Mouse (Mus musculus): ENCODE results near the gene Fam90a1b.
"Not testable (repeated sequence)": the region's sequence is repeated elsewhere in the genome, so short reads cannot be mapped to it uniquely, and the experiment has no call there.

Fam90a1b gene

DNA sequence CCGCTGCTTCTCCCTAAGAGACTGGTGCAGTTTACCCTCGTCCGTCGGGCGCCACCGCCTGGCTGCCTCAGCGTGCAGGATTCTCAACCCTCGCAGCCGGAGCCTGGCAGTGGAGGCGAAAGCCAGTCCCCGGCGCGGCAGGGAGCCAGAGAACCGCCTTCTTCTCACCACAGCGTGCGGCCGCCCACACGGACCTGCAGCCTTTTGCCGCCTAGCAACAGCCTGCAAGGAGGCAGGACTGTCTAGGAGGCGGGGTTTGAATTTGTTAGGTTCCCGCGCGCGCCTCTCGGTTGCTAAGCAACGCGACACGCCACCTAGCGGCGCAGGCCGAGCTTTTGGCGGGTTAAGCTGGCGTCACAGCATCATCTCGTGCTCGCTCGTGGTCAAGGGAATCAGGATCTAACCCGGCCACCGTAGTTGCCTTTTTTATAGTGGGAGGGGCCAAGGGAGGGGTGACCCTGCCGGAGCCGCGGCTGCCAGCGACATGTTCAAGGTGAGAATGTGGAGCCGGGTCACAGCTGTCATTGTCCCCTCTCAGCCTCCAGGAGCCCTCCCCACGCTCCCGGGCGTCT, at the start of gene Fam90a1b, which contains the start of gene Apoo:
Fam90a1b (minus strand) TSS at position 108 of the 572 bp plus-strand sequence.
Apoo (plus strand) TSS at position 448 of the 572 bp plus-strand sequence.
- in situ Hi-C loops (cut with MboI; ENCODE audit: low sequenced_read_pairs): no loop called here

GRCm38 (mm10) chrX:94408975-94409374, 42.4 kb upstream of the Fam90a1b start:
- in situ Hi-C loops (cut with MboI; ENCODE audit: low sequenced_read_pairs): no loop called here

DNA sequence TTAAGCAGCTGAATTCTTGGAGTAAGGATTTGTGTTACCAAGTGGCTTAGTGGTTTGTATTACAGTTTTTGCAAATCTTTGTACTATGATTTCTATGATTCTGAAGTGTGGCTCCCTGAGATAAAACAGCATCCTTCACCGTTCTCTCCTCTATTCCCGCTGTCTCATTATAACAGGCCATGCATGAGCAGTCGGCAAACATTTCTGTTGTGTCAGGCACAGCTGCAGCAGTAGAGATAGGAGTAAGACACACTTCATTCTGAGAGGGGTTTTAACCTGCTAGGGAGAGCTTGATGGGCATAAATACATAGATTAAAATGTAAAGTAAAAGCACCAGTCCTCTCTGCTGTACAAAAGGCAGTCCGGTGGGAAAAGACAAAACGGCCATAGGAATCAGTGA, 12.2 kb upstream of the Fam90a1b start:
- in situ Hi-C loops (cut with MboI; ENCODE audit: low sequenced_read_pairs): no loop called here

GRCm38 (mm10) chrX:94367248-94367647, 671 bp upstream of the Fam90a1b start:
- in situ Hi-C loops (cut with MboI; ENCODE audit: low sequenced_read_pairs): no loop called here

DNA sequence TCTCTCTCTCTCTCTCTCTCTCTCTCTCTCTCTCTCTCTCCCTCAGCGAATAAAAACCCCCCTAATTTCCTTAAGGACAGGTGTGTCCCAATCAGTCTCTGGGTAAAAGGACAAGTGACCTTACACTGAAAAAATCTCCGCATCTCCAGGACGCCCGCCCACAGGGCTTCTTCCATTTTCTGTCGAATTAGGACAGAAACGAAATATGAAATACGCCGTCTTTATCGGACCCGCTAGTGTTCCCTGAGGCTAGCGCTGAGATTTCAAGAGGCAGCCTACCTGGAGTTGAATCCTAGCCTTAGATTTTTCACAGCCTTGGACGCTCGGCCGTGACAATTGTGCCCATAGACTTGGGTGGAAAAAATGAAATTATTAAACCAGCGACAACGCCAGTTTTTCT, 548 bp downstream of the Fam90a1b start:
- in situ Hi-C loops (cut with MboI; ENCODE audit: low sequenced_read_pairs): no loop called here

DNA sequence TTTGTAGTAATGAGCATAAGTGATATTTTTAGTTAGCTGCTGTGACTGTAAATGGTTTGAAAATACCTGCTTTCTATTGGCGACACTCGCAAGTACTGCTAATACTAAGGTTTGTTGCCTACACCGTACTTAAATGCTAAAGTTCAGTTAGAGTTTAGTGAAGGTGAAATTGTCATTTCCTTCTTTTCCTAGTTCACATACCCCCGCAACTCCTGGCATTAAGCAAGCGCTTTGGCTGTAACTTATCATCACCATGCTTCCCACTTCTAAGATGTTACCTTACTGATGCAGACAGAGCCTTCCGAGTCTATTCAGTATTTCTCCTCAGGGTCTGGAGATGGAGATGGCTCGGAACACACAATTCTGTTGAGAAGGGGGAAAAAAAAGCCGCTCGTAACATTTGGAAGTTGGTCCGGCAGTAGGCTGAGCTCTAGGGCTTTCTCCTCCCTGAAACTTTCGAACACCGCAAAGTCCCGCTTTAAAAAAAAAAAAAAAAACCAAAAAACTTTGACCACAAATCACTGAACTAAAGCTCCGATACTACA, 1.1 kb downstream of the Fam90a1b start:
- in situ Hi-C loops (cut with MboI; ENCODE audit: low sequenced_read_pairs): no loop called here

GRCm38 (mm10) chrX:94343638-94344037, 22.9 kb downstream of the Fam90a1b start:
- in situ Hi-C loops (cut with MboI; ENCODE audit: low sequenced_read_pairs): not testable (repeated sequence)

GRCm38 (mm10) chrX:94321036-94321902, 45.3 kb downstream of the Fam90a1b start:
- in situ Hi-C loops (cut with MboI; ENCODE audit: low sequenced_read_pairs): no loop called here
